Comparison of ENCODE assay signal across 17 mouse cellular contexts in the genomic region with DNA sequence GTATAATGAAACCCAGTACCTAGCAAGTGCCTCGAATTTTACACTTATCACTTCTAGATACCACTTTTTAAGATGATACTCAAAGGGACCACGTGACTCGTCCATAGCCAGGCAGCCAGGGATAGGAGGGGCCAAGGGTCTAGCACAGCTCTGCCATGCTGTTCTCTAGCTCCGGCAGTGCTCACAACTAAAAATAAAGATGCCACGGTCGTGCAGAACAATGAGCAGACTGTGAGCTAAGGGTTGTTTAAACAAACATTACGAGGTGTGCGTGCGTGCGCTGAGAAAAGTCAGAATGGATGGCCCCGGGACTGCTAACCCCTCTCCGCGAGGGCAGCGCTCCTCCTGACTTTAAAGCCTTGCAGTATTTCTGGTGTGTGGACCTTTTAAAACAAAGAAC. TPM values are rescaled to one million over a fixed set of nuclear protein-coding genes. Genes with fewer than 3 reads are reported as not detected.
DNase-seq lines count a peak whose midpoint lies in the region; ATAC-seq and TF ChIP-seq lines count a peak whose summit lies in the region.
"Had no signal": no experiment of that assay in that cellular context is flagged by ENCODE, and none has a peak within 500 bp of the region (broad histone marks: within the 10 kb centered on the region; RNA-seq: fewer than 3 reads in every experiment).

No protein-coding gene starts in this region.

- no peaks in the 10 kb centered on the region for H3K9me3 ChIP-seq in heart, postnatal 0 days (replicated peaks; ENCODE audit: control insufficient read depth, low read length)
- H3K9me3 ChIP-seq in stomach, embryonic 15.5 days = no peaks in the 10 kb centered on the region
- H3K9me3 ChIP-seq in stomach, postnatal 0 days (ENCODE audit: control insufficient read depth, low read length) = no peaks in the 10 kb centered on the region
- H3K9me3 ChIP-seq in intestine, embryonic 16.5 days (ENCODE audit: control insufficient read depth, low read length) = no peaks in the 10 kb centered on the region
- H3K9me3 ChIP-seq: embryonic facial prominence, embryonic 13.5 days; forebrain, embryonic 10.5 days; midbrain, embryonic 15.5 days; neural tube, embryonic 12.5 days had no signal

- no peak overlapping the region for H3K4me3 ChIP-seq in heart, postnatal 0 days (ENCODE audit: low read depth, low read length)
- no peak overlapping the region for H3K4me3 ChIP-seq in heart, adult 2 months
- H3K4me3 ChIP-seq in stomach, embryonic 15.5 days (replicated peaks) = no peak overlapping the region
- no peak overlapping the region for H3K4me3 ChIP-seq in stomach, postnatal 0 days (ENCODE audit: low read depth, low read length)
- H3K4me3 ChIP-seq in intestine, embryonic 16.5 days (ENCODE audit: low read length) = 0 out of 2 replicates have a peak overlapping the region, but pooled peaks have one; percentile 5
- H3K4me3 ChIP-seq: embryonic facial prominence, embryonic 13.5 days; forebrain, embryonic 10.5 days; midbrain, embryonic 15.5 days; neural tube, embryonic 12.5 days had no signal

- no peaks in the 10 kb centered on the region for H3K36me3 ChIP-seq in heart, postnatal 0 days (replicated peaks; ENCODE audit: control insufficient read depth, insufficient read depth, low read length)
- no peaks in the 10 kb centered on the region for H3K36me3 ChIP-seq in heart, adult 2 months (ENCODE audit: control insufficient read depth, insufficient read depth, low read length)
- H3K36me3 ChIP-seq in stomach, embryonic 15.5 days = no peaks in the 10 kb centered on the region
- no peaks in the 10 kb centered on the region for H3K36me3 ChIP-seq in stomach, postnatal 0 days (ENCODE audit: control insufficient read depth, insufficient read depth, low read length)
- H3K36me3 ChIP-seq in intestine, embryonic 16.5 days (ENCODE audit: control insufficient read depth, insufficient read depth, low read length) = no peaks in the 10 kb centered on the region
- H3K36me3 ChIP-seq: embryonic facial prominence, embryonic 13.5 days; forebrain, embryonic 10.5 days; midbrain, embryonic 15.5 days; neural tube, embryonic 12.5 days had no signal

- DNase-seq in heart, postnatal 0 days (ENCODE audit: low spot score) = no peak
- DNase-seq in heart, adult 2 months = no peak
- DNase-seq in stomach, postnatal 0 days (ENCODE audit: low spot score) = no peak
- DNase-seq in kidney, postnatal 36 days = no peak
- DNase-seq: cerebellum, adult 9-11 months; gastrocnemius, postnatal 14 days; kidney, adult 2 months; kidney, postnatal 4 days; left cerebral cortex, postnatal 4 days had no signal

- intact Hi-C loops in heart, adult 2 months (cut with DNase I) = no loop called here

- no peak for ATAC-seq in heart, postnatal 0 days (ENCODE audit: insufficient read depth, low read depth)
- no peak for ATAC-seq in stomach, embryonic 15.5 days (ENCODE audit: insufficient read depth, low FRiP score, low read depth)
- no peak for ATAC-seq in stomach, postnatal 0 days (ENCODE audit: low FRiP score, low TSS enrichment)
- 0 out of 2 replicates have a peak, but pooled peaks have one; percentile 36 for ATAC-seq in intestine, embryonic 16.5 days
- no peak for ATAC-seq in megakaryocyte, adult 5-6 weeks (ENCODE audit: poor library complexity, severe bottlenecking)
- ATAC-seq: midbrain, embryonic 15.5 days had no signal

- no peak for TF ChIP-seq CTCF in heart, postnatal 0 days (IDR thresholded peaks at IDR 0.05; ENCODE audit: low read depth)
- TF ChIP-seq CTCF in heart, adult 2 months (IDR thresholded peaks at IDR 0.05) = no peak
- TF ChIP-seq CTCF in stomach, postnatal 0 days (IDR thresholded peaks at IDR 0.05; ENCODE audit: low read depth) = no peak

- no peak overlapping the region for H3K9ac ChIP-seq in heart, postnatal 0 days (replicated peaks; ENCODE audit: low read depth, low read length)
- no peak overlapping the region for H3K9ac ChIP-seq in heart, adult 2 months (ENCODE audit: low read depth, low read length)
- no peak overlapping the region for H3K9ac ChIP-seq in stomach, embryonic 15.5 days
- no peak overlapping the region for H3K9ac ChIP-seq in stomach, postnatal 0 days (ENCODE audit: low read length)
- no peak overlapping the region for H3K9ac ChIP-seq in intestine, embryonic 16.5 days (ENCODE audit: low read depth, low read length)
- H3K9ac ChIP-seq: embryonic facial prominence, embryonic 13.5 days; midbrain, embryonic 15.5 days; neural tube, embryonic 12.5 days had no signal

- TF ChIP-seq POLR2A in heart, adult 2 months (IDR thresholded peaks at IDR 0.05; ENCODE audit: insufficient read depth, low read depth, low read length) = no peak

- H3K27ac ChIP-seq in heart, postnatal 0 days (ENCODE audit: low read depth) = no peak overlapping the region
- no peak overlapping the region for H3K27ac ChIP-seq in heart, adult 2 months
- H3K27ac ChIP-seq in stomach, embryonic 15.5 days = no peak overlapping the region
- no peak overlapping the region for H3K27ac ChIP-seq in stomach, postnatal 0 days (replicated peaks)
- no peak overlapping the region for H3K27ac ChIP-seq in intestine, embryonic 16.5 days (ENCODE audit: low read length)
- H3K27ac ChIP-seq: embryonic facial prominence, embryonic 13.5 days; forebrain, embryonic 10.5 days; midbrain, embryonic 15.5 days; neural tube, embryonic 12.5 days had no signal

- no peaks in the 10 kb centered on the region for H3K27me3 ChIP-seq in heart, postnatal 0 days (ENCODE audit: control insufficient read depth, insufficient read depth, low read length)
- H3K27me3 ChIP-seq in heart, adult 2 months (ENCODE audit: control insufficient read depth, insufficient read depth, low read length) = no peaks in the 10 kb centered on the region
- no peaks in the 10 kb centered on the region for H3K27me3 ChIP-seq in stomach, embryonic 15.5 days (replicated peaks)
- H3K27me3 ChIP-seq in stomach, postnatal 0 days (ENCODE audit: control insufficient read depth, insufficient read depth, low read length) = no peaks in the 10 kb centered on the region
- no peaks in the 10 kb centered on the region for H3K27me3 ChIP-seq in intestine, embryonic 16.5 days (replicated peaks; ENCODE audit: control insufficient read depth, insufficient read depth, low read length)
- H3K27me3 ChIP-seq: midbrain, embryonic 15.5 days; neural tube, embryonic 12.5 days had no signal

- no peaks in the 10 kb centered on the region for H3K79me2 ChIP-seq in heart, adult 2 months (replicated peaks; ENCODE audit: control insufficient read depth, insufficient read depth, low read length)

- peak overlapping the region; percentile 12; the same call in 1 of the 2 replicates for H3K4me2 ChIP-seq in heart, postnatal 0 days (ENCODE audit: low read depth, low read length)
- peak overlapping the region; percentile 6; the same call in 1 of the 2 replicates for H3K4me2 ChIP-seq in stomach, embryonic 15.5 days
- H3K4me2 ChIP-seq in stomach, postnatal 0 days (replicated peaks; ENCODE audit: low read depth) = no peak overlapping the region
- H3K4me2 ChIP-seq in intestine, embryonic 16.5 days (ENCODE audit: low read depth, low read length) = no peak overlapping the region
- H3K4me2 ChIP-seq: embryonic facial prominence, embryonic 13.5 days; liver, embryonic 11.5 days; midbrain, embryonic 15.5 days; neural tube, embryonic 12.5 days had no signal

- TF ChIP-seq EP300 in heart, postnatal 0 days (IDR thresholded peaks at IDR 0.05; ENCODE audit: low read depth) = no peak
- no peak for TF ChIP-seq EP300 in heart, adult 2 months (IDR thresholded peaks at IDR 0.05; ENCODE audit: insufficient read depth, low read depth, low read length)
- no peak for TF ChIP-seq EP300 in stomach, postnatal 0 days (optimal IDR thresholded peaks at IDR 0.05)

- WGBS in heart, postnatal 0 days = 29% methylated on average over 14 of the region's 14 CpGs
- WGBS in heart, adult 2 months = 37% methylated on average over 14 of the region's 14 CpGs
- 14% methylated on average over 14 of the region's 14 CpGs for WGBS in stomach, embryonic 15.5 days
- WGBS in stomach, postnatal 0 days = 16% methylated on average over 14 of the region's 14 CpGs
- WGBS in intestine, embryonic 16.5 days = 17% methylated on average over 14 of the region's 14 CpGs

- no peaks in the 10 kb centered on the region; the same call in 1 of the 2 replicates for H3K4me1 ChIP-seq in heart, postnatal 0 days (ENCODE audit: control insufficient read depth, insufficient read depth)
- H3K4me1 ChIP-seq in heart, adult 2 months (ENCODE audit: control insufficient read depth, insufficient read depth, low read length) = no peaks in the 10 kb centered on the region
- peaks cover 4% of the 10 kb centered on the region; the same call in 1 of the 2 replicates for H3K4me1 ChIP-seq in stomach, embryonic 15.5 days
- no peaks in the 10 kb centered on the region for H3K4me1 ChIP-seq in stomach, postnatal 0 days (replicated peaks; ENCODE audit: control insufficient read depth, insufficient read depth)
- H3K4me1 ChIP-seq in intestine, embryonic 16.5 days (ENCODE audit: control insufficient read depth, insufficient read depth, low read length) = peaks cover 3% of the 10 kb centered on the region; the same call in 1 of the 2 replicates
- H3K4me1 ChIP-seq: midbrain, embryonic 15.5 days had no signal

RNA-seq across cellular contexts. Expression of gene Pomp, which starts 27.4 kb away (rescaled TPM):
- total RNA-seq in heart, postnatal 0 days (2014; rRNA removed; ENCODE audit: low replicate concordance) = 116 and 247 TPM in 2 replicates
- polyA plus RNA-seq in heart, postnatal 0 days (2015; fragmentation: Nextera tagmentation; extraction: Ambion mirVana) = 312 and 325 TPM in 2 replicates
- 100 to 1,000 TPM; 137 to 176 TPM for total RNA-seq in heart, adult 2 months (2021)
- polyA plus RNA-seq in heart, adult 2 months (2012; rRNA removed) = 86.5 and 118 TPM in 2 replicates
- 384 and 481 TPM in 2 replicates for polyA plus RNA-seq in stomach, embryonic 15.5 days (2015; fragmentation: Nextera tagmentation; extraction: Ambion mirVana)
- polyA plus RNA-seq in stomach, postnatal 0 days (2015; fragmentation: Nextera tagmentation; extraction: Ambion mirVana) = 419 and 427 TPM in 2 replicates
- polyA plus RNA-seq in intestine, embryonic 16.5 days (2015; fragmentation: Nextera tagmentation; extraction: Ambion mirVana) = 394 and 410 TPM in 2 replicates
- 253 and 319 TPM in 2 replicates for total RNA-seq in megakaryocyte, adult 5-6 weeks (2015)
- 198 and 242 TPM in 2 replicates for total RNA-seq in megakaryocyte, adult 5-6 weeks (2017)

Comparison
In these comparisons a context has a peak if more than half of its experiments do, and no peak if none do; other contexts are left out.
1. H3K4me2 ChIP-seq: peak in heart, postnatal 0 days (single experiment) and stomach, embryonic 15.5 days (single experiment); none in stomach, postnatal 0 days (single experiment) and intestine, embryonic 16.5 days (single experiment).